Mouse (Mus musculus): ENCODE measurements around the gene Tuba1b. TPM values are rescaled to one million over a fixed set of nuclear protein-coding genes. Genes with fewer than 3 reads are reported as not detected.

Tuba1b gene
- 2,161 and 2,216 TPM in 2 replicates for polyA plus RNA-seq (2014; fragmentation: Nextera tagmentation; extraction: Ambion mirVana)

- ATAC-seq (ENCODE audit: insufficient read depth) (peak; percentile 94), DNase-seq (peak; percentile 97)
- H3K9ac ChIP-seq, result peak within 1 kb of the TSS; percentile 92
- H3K4me2 ChIP-seq, result peak within 1 kb of the TSS; percentile 99
- H3K4me3 ChIP-seq (ENCODE audit: low read depth, low read length), result peak within 1 kb of the TSS; percentile 66
- TF ChIP-seq CTCF (IDR thresholded peaks at IDR 0.05; ENCODE audit: low read depth), result 0 out of 2 replicates have a peak, but pooled peaks have one; percentile 3
- H3K27ac ChIP-seq (ENCODE audit: low read depth), result peak within 1 kb of the TSS; percentile 99
- H3K36me3 ChIP-seq (ENCODE audit: insufficient read depth), result peaks cover 18% of the 10 kb centered on the region
- WGBS, result under 1% methylated on average over 58 of the region's 58 CpGs
- no peaks in the 10 kb centered on the region for H3K9me3 ChIP-seq (ENCODE audit: low read depth, low read length)
- H3K27me3 ChIP-seq (ENCODE audit: insufficient read depth, low read length), result no peaks in the 10 kb centered on the region
- H3K4me1 ChIP-seq (ENCODE audit: insufficient read depth), result peaks cover 5% of the 10 kb centered on the region; the same call in 1 of the 2 replicates
Measured at GRCm38 (mm10) chr15:98934217-98934839, at the start of gene Tuba1b. TSS of gene Tuba1b (minus strand) at chr15:98934565.

GRCm38 (mm10) chr15:98983431-98984081 lies 49.2 kb upstream of the Tuba1b start:
- no peak overlapping the region for H3K4me3 ChIP-seq (ENCODE audit: low read depth, low read length)
- ATAC-seq (ENCODE audit: insufficient read depth) (no peak), DNase-seq (no peak)
- H3K36me3 ChIP-seq (ENCODE audit: insufficient read depth), result no peaks in the 10 kb centered on the region
- H3K4me2 ChIP-seq, result no peak overlapping the region
- H3K27ac ChIP-seq (ENCODE audit: low read depth), result no peak overlapping the region; the same call in 1 of the 2 replicates
- H3K4me1 ChIP-seq (ENCODE audit: insufficient read depth), result peaks cover 7% of the 10 kb centered on the region
- no peak for TF ChIP-seq CTCF (IDR thresholded peaks at IDR 0.05; ENCODE audit: low read depth)
- H3K9ac ChIP-seq, result no peak overlapping the region
- H3K9me3 ChIP-seq (ENCODE audit: low read depth, low read length), result no peaks in the 10 kb centered on the region
- WGBS, result 50% methylated on average over 16 of the region's 16 CpGs
- no peaks in the 10 kb centered on the region for H3K27me3 ChIP-seq (ENCODE audit: insufficient read depth, low read length)

DNA sequence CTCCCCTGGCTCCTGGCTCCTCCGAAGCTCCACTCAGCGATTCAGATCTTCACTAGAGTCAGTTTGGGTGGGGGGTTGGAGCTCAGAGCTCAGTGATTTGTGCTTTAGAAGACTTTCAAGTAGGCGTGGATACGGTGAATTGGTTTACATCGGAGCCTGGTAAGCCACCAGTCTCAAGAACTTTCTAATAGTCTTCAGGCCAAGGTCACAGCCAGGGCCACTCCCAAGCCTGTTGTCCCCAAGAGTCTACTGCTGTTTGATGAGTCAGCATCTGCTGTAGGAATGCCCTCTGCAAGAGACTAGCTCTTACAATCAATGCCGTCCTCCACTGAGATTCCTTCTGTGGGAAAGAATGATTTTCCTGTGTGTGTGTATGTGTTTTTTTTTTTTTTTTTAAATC lies 47.7 kb upstream of the Tuba1b start:
- no peak overlapping the region for H3K4me3 ChIP-seq (ENCODE audit: low read depth, low read length)
- H3K4me2 ChIP-seq, result no peak overlapping the region
- DNase-seq (no peak), ATAC-seq (ENCODE audit: insufficient read depth) (no peak)
- H3K27me3 ChIP-seq (ENCODE audit: insufficient read depth, low read length), result no peaks in the 10 kb centered on the region
- H3K9me3 ChIP-seq (ENCODE audit: low read depth, low read length), result no peaks in the 10 kb centered on the region
- H3K9ac ChIP-seq, result no peak overlapping the region
- H3K27ac ChIP-seq (ENCODE audit: low read depth), result no peak overlapping the region
- TF ChIP-seq CTCF (IDR thresholded peaks at IDR 0.05; ENCODE audit: low read depth), result no peak
- H3K36me3 ChIP-seq (ENCODE audit: insufficient read depth), result no peaks in the 10 kb centered on the region
- WGBS, result 80% methylated on average over 6 of the region's 6 CpGs
- peaks cover 11% of the 10 kb centered on the region for H3K4me1 ChIP-seq (ENCODE audit: insufficient read depth)

DNA sequence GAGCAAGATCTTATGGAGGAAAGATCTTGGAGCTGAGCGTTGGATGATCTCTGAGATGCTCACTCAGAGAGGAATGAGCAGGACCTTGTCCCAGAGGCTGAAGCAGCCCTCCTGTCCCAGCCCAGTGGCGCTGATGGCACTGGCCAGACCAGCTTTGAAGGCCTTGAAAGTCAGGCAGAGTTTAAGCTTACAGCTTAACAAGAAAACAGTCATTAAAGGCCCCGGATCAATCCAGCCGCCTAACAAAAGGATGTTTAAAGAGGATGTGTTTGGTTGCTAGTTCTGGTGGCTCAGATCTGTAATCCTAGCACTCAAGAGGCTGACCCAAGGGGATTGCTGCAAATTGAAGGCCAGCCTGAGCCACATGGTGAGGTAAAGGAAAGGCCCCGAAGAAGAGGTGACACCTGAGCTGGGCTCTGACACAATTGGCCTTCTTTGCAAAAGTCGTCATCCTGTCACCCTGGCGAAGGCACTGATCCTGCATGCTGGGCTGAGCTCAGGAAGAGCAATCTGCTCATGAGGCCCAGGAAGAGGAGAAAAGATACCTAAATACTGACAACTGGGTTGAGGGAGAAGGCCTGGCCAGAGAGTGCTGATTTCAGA lies 45.7 kb upstream of the Tuba1b start:
- DNase-seq (no peak), ATAC-seq (ENCODE audit: insufficient read depth) (no peak)
- Histone ChIP-seq H3K4me3 (ENCODE audit: low read depth, low read length) (no peak overlapping the region), H3K27me3 (ENCODE audit: insufficient read depth, low read length) (no peaks in the 10 kb centered on the region), H3K4me2 (no peak overlapping the region), H3K9me3 (ENCODE audit: low read depth, low read length) (no peaks in the 10 kb centered on the region), H3K4me1 (ENCODE audit: insufficient read depth) (peaks cover 11% of the 10 kb centered on the region), H3K27ac (ENCODE audit: low read depth) (no peak overlapping the region), H3K36me3 (ENCODE audit: insufficient read depth) (no peaks in the 10 kb centered on the region), H3K9ac (no peak overlapping the region)
- no peak for TF ChIP-seq CTCF (IDR thresholded peaks at IDR 0.05; ENCODE audit: low read depth)
- 30% methylated on average over 7 of the region's 7 CpGs for WGBS

DNA sequence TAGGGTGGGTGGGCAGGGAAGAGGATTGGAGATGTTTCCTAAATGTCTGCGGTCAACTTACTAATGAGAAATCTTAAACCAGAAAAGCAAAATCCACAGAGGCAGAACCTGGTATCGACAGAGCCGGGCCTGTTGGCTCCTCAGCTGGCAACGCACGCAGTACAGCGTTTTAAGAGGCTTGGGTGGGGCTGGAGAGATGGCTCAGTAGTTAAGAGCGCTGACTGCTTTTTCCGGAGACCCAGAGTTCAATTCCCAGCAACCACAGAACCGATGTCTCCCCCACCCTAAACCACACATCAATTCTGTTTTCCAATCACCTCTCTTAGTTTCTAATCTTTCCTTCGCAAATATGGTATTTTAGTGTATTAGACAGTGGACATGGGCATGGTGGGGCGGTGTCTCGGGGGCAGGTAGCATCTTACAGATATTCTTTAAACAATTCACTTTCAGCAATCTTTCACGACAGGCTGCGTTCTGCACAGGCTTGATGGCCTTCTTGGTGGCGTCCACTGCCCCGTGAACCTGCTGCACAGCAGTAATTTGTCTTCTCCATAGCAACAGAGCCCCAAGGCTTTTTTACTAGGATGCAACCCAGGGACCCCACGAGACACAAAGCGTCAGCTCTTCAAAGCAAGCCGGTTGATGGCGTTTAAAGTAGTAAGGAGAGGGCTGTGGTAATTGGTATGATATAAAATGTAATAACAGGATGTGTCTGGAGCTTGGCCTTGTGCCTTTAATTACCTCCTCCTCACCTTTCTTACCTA lies 44.2 kb upstream of the Tuba1b start:
- TF ChIP-seq CTCF (IDR thresholded peaks at IDR 0.05; ENCODE audit: low read depth), result no peak
- WGBS, result 66% methylated on average over 20 of the region's 20 CpGs
- Histone ChIP-seq H3K9me3 (ENCODE audit: low read depth, low read length) (no peaks in the 10 kb centered on the region), H3K27me3 (ENCODE audit: insufficient read depth, low read length) (no peaks in the 10 kb centered on the region), H3K27ac (ENCODE audit: low read depth) (peak overlapping the region; percentile 71; the same call in 1 of the 2 replicates), H3K9ac (no peak overlapping the region), H3K4me2 (peak overlapping the region; percentile 38; the same call in 1 of the 2 replicates), H3K4me1 (ENCODE audit: insufficient read depth) (peaks cover 11% of the 10 kb centered on the region), H3K4me3 (ENCODE audit: low read depth, low read length) (no peak overlapping the region), H3K36me3 (ENCODE audit: insufficient read depth) (no peaks in the 10 kb centered on the region)
- ATAC-seq (ENCODE audit: insufficient read depth) (no peak), DNase-seq (no peak)

GRCm38 (mm10) chr15:98977759-98978408 lies 43.5 kb upstream of the Tuba1b start:
- Histone ChIP-seq H3K27me3 (ENCODE audit: insufficient read depth, low read length) (no peaks in the 10 kb centered on the region), H3K9ac (no peak overlapping the region; the same call in 1 of the 2 replicates), H3K4me2 (peak overlapping the region; percentile 38; the same call in 1 of the 2 replicates), H3K9me3 (ENCODE audit: low read depth, low read length) (no peaks in the 10 kb centered on the region), H3K36me3 (ENCODE audit: insufficient read depth) (no peaks in the 10 kb centered on the region), H3K4me3 (ENCODE audit: low read depth, low read length) (no peak overlapping the region), H3K4me1 (ENCODE audit: insufficient read depth) (peaks cover 11% of the 10 kb centered on the region), H3K27ac (ENCODE audit: low read depth) (peak overlapping the region; percentile 71)
- ATAC-seq (ENCODE audit: insufficient read depth) (0 out of 2 replicates have a peak, but pooled peaks have one; percentile 54), DNase-seq (peak; percentile 80)
- TF ChIP-seq CTCF (IDR thresholded peaks at IDR 0.05; ENCODE audit: low read depth), result no peak
- 56% methylated on average over 14 of the region's 14 CpGs for WGBS
